Mouse (Mus musculus) bone marrow macrophage, adult 2 months (primary cell): ENCODE measurements around the gene Snx18.

Experiments
- CTCF ChIP-seq: IDR thresholded peaks from 2 replicates; pipeline ENCODE4 v1.5.1; 2012; ENCODE audit warnings: low read depth, mild to moderate bottlenecking, low read length, moderate library complexity
- POLR2A ChIP-seq: IDR thresholded peaks from 2 replicates; pipeline ENCODE4 v1.6.1; 2012; ENCODE audit warnings: mild to moderate bottlenecking, low read depth, low read length, borderline replicate concordance

DNA sequence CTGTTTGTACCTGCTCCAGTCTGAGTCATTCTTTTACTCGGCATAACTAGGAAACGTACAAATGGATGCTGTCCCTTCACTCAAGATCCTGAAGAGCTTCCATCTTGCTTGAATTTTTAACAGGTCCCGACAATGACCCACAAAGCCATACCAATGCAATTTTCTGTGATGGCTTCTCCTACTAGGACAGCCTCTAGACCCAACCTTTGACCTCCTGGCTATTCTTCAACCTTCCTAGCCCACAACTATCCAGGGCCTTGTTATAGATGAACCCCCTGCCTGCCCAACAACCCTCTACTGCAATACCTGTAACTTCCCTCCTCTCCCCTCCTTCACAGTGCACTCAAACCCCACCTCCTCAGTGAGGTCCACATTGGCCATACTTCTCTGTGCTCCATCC, 8.9 kb downstream of the Snx18 start:
- TF ChIP-seq CTCF (no peak), POLR2A (no peak)
